Mouse (Mus musculus) kidney, adult 2 months (tissue): ENCODE results near the gene Col1a1.

Experiments used
- CTCF ChIP-seq: fragments of 200-500 bp; conservative IDR thresholded peaks from 2 replicates; pipeline ENCODE4 v1.5.1; 2011; ENCODE audit warnings: low read depth, mild to moderate bottlenecking, control low read depth, low read length, moderate library complexity, mixed read lengths; ENCODE audit not compliant: insufficient read depth, insufficient read length
- POLR2A ChIP-seq: fragments of 200-500 bp; IDR thresholded peaks from one replicate; pipeline ENCODE4 v1.6.1; 2011; ENCODE audit warnings: low read depth, low read length, control low read depth

GRCm38 (mm10) chr11:94915675-94916403 is 20.2 kb upstream of the Col1a1 start:
- TF ChIP-seq CTCF (no peak), POLR2A (no peak)
